Mouse (Mus musculus) hindbrain, postnatal 0 days (tissue): ENCODE measurements around the gene Slc6a5. TPM values are rescaled to one million over a fixed set of nuclear protein-coding genes. Genes with fewer than 3 reads are reported as not detected.

Experiments
- ATAC-seq: fragments of 200-750 bp; cut with Nextera tagmentation; 2 replicates; pipeline ENCODE4 v1.8.0; 2017; ENCODE audit warnings: mild to moderate bottlenecking, moderate TSS enrichment, moderate library complexity
- DNase-seq: peaks from one replicate; pipeline ENCODE4 v3.0.0-alpha.2; 2015; ENCODE audit warnings: low spot score
- H3K27ac ChIP-seq: fragments of 300-500 bp; sonication (generic); 2 replicates; pipeline ENCODE4 v1.5.1; 2014; ENCODE audit warnings: mild to moderate bottlenecking
- H3K27me3 ChIP-seq: fragments of 300-500 bp; sonication (generic); 2 replicates; pipeline ENCODE4 v1.6.1; 2014; ENCODE audit warnings: low read length, mixed read lengths; ENCODE audit not compliant: insufficient read depth
- H3K36me3 ChIP-seq: fragments of 300-500 bp; sonication (generic); 2 replicates; pipeline ENCODE4 v1.6.1; 2014; ENCODE audit warnings: low read length, mixed read lengths; ENCODE audit not compliant: insufficient read depth
- H3K4me1 ChIP-seq: fragments of 300-500 bp; sonication (generic); 2 replicates; pipeline ENCODE4 v1.6.1; 2014; ENCODE audit warnings: antibody characterized with exemption, low read length, mixed read lengths; ENCODE audit not compliant: insufficient read depth
- H3K4me2 ChIP-seq: fragments of 300-500 bp; sonication (generic); 2 replicates; pipeline ENCODE4 v1.6.1; 2014; ENCODE audit warnings: low read depth, mild to moderate bottlenecking, low read length, moderate library complexity, mixed read lengths
- H3K4me3 ChIP-seq: fragments of 300-500 bp; sonication (generic); 2 replicates; pipeline ENCODE4 v1.5.1; 2014; ENCODE audit warnings: low read length
- H3K9ac ChIP-seq: fragments of 300-500 bp; sonication (generic); replicated peaks from 2 replicates; pipeline ENCODE4 v1.6.1; 2014; ENCODE audit warnings: mild to moderate bottlenecking, low read length, moderate library complexity, mixed read lengths
- H3K9me3 ChIP-seq: fragments of 300-500 bp; sonication (generic); 2 replicates; pipeline ENCODE4 v1.6.1; 2016; ENCODE audit warnings: low read length, mixed read lengths
- CTCF ChIP-seq: IDR thresholded peaks from 2 replicates; pipeline ENCODE4 v1.5.1; 2016; ENCODE audit warnings: antibody characterized with exemption, control low read depth, low read depth
- WGBS: fragments of 180-500 bp; shearing (Covaris S2); extraction: QIAGEN DNeasy Blood & Tissue Kit; methylation state at CpG from one replicate; pipeline ENCODE4 v1.1.7; 2014; 5-methylcytosine and 5-hydroxymethylcytosine counted together
- polyA plus RNA-seq: library from polyadenylated mRNA; unstranded; fragments of >200 nt; fragmentation: Nextera tagmentation; extraction: Ambion mirVana; gene quantifications from 2 replicates; pipeline ENCODE4 v1.2.1, GENCODE M21; 2015
- total RNA-seq: library from RNA; depleted of rRNA; stranded (reverse); fragments of >200 nt; gene quantifications from 2 replicates; pipeline ENCODE4 v1.2.3, GENCODE M21; 2014

The Slc6a5 gene
- total and polyA plus RNA-seq, 2 experiments from 2014 or later = 10.9 to 49.6 TPM

DNA sequence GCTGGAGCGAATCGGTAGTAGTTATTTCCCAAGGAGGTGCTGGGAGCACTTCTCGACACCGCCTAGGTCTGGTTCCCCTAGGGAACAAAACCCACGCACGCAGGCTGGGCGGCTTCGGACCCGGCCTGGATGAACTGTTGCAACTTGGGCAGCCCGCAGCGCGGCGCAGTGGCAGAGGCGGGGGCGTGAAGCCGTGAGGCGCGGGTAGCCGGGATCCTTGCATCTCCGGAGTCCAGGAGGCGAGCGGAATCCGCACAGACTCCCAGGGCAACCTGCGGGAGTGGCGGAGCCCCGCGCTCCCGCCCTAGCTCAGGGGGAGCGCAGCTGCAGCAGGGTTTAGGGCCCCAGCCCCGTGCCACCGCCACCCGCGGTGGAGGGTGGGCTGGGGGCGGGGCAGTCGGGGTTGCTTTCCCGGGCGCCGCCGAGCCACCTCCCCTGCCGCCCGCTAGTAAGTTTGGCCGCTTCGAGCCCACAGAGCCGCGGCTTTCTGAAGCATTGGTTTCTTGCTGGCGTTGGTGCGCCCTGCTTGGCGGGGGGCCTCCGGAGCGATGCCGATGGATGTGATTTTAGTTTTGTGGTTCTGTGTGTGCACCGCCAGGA is 65.0 kb downstream of the Slc6a5 start, which contains the start of gene Nell1:
Nell1 (plus strand) TSS at position 24 of the 600 bp plus-strand sequence.
- under 1% methylated on average over 51 of the region's 52 CpGs for WGBS
- no peak; the same call in 1 of the 2 replicates for TF ChIP-seq CTCF
- DNase-seq (peak; percentile 49), ATAC-seq (peak; percentile 59)
- H3K4me1 ChIP-seq = peaks cover 5% of the 10 kb centered on the region; the same call in 1 of the 2 replicates
- H3K9ac ChIP-seq = peak within 1 kb of the TSS; percentile 47
- H3K4me2 ChIP-seq = peak within 1 kb of the TSS; percentile 92
- no peaks in the 10 kb centered on the region for H3K36me3 ChIP-seq
- H3K27ac ChIP-seq = no peak within 1 kb of the TSS; the same call in 1 of the 2 replicates
- H3K9me3 ChIP-seq = no peaks in the 10 kb centered on the region
- H3K27me3 ChIP-seq = peaks cover 6% of the 10 kb centered on the region; the same call in 1 of the 2 replicates
- H3K4me3 ChIP-seq = peak within 1 kb of the TSS; percentile 54

DNA sequence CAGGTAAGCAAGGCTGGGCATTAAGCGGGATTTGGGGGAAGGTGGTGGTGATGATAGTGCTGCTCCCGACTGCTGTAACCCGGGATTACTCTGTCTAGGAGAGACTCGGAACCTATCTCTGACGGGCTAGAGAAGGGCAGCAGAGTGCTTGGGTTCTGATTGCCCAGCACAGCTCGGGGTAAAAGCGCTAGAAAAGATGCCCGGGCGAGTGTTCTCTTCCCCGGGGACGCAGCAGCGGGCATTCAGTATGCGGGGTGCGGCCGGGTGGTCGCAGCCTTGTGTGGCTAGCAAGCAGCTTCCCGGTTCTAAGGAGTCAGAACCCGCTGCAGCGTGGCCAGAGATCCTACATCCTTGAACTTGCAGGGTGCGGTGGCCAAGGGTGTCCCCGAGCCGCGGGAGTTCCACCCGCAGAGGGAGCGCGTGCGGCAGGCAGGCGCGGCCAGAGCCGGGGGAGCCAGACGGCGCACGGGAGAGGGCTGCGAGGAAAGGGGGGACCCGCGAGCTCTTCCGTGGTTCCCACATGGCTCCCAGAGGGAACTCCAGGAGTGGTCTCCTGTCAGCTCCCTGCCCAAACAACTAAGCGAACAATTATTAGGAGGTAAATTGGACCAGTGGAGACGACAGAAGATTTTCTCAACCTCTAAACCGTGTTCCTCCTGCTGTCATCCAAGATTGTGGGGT is 65.6 kb downstream of the Slc6a5 start:
- under 1% methylated on average over 40 of the region's 40 CpGs for WGBS
- Histone ChIP-seq H3K36me3 (no peaks in the 10 kb centered on the region), H3K4me2 (peak overlapping the region; percentile 92), H3K27ac (no peak overlapping the region), H3K9me3 (no peaks in the 10 kb centered on the region), H3K27me3 (peaks cover 6% of the 10 kb centered on the region; the same call in 1 of the 2 replicates), H3K9ac (peak overlapping the region; percentile 47), H3K4me3 (peak overlapping the region; percentile 54), H3K4me1 (peaks cover 5% of the 10 kb centered on the region; the same call in 1 of the 2 replicates)
- TF ChIP-seq CTCF = peak; percentile 21
- DNase-seq = peak; percentile 50
- ATAC-seq = peak; percentile 48; the same call in 1 of the 2 replicates

DNA sequence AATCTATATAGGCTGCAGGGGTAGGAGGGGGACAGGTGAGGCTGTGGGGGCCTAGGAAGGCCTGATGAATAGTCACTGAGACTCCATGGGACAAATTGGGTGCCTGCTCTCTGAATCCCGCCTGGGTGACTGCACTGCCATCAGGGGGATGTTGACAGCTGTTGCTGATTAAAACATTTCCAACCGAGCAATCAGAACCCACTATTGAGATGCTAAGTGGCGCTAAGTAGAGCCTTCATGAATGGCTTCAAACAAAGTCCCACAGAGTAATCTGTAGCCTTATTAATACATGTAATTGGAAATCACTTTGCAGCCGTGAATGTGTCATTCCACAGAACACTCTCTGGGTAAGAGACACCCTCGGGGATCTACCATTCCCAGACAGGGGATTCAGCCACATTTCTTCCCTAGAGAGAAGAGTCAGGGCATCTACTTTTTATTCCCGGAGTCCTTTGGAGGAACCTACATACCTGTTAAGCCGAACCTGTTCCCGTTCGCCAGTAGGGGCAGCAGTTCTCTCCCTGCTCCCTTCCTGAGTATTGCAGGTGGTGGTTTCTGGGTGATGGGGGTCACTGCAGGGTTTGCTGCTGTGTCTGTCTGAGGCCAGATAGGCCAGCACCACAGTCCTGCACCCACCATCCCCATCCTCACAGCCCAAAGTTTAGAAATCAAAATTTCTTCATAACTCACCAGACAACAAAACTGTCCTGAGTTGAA is 71.7 kb downstream of the Slc6a5 start:
- Histone ChIP-seq H3K4me1 (no peaks in the 10 kb centered on the region), H3K4me3 (no peak overlapping the region), H3K4me2 (no peak overlapping the region), H3K27me3 (peaks cover 6% of the 10 kb centered on the region; the same call in 1 of the 2 replicates), H3K27ac (no peak overlapping the region), H3K9ac (no peak overlapping the region), H3K9me3 (no peaks in the 10 kb centered on the region), H3K36me3 (no peaks in the 10 kb centered on the region)
- 0 out of 2 replicates have a peak, but pooled peaks have one; percentile 27 for ATAC-seq
- 13% methylated on average over 9 of the region's 9 CpGs for WGBS
- TF ChIP-seq CTCF = peak; percentile 66
- DNase-seq = no peak

DNA sequence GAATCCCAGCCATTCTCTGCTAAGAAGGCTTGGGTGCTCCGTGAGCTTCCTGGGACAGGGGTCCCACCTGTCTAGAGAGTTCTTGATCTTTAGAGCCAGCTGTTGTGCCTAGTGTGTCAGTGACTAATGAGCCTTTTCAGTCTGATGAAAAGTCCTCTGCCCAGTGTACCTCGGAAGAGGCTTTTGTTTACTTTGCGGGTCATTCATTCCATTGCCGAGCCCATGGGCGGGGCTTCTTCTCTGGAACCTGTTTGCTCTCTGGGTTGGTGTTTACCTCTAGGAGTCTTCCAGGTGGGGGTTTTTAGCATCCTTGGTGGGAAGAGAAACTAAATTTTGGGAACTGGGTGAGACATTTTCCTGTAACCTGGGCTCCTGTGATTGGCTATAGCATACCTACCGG is 74.8 kb downstream of the Slc6a5 start:
- Histone ChIP-seq H3K27ac (no peak overlapping the region), H3K36me3 (no peaks in the 10 kb centered on the region), H3K4me2 (no peak overlapping the region), H3K27me3 (no peaks in the 10 kb centered on the region), H3K9me3 (no peaks in the 10 kb centered on the region), H3K9ac (no peak overlapping the region), H3K4me3 (no peak overlapping the region), H3K4me1 (no peaks in the 10 kb centered on the region)
- ATAC-seq = no peak
- TF ChIP-seq CTCF = no peak
- no peak for DNase-seq
- WGBS = 24% methylated on average over 6 of the region's 6 CpGs

DNA sequence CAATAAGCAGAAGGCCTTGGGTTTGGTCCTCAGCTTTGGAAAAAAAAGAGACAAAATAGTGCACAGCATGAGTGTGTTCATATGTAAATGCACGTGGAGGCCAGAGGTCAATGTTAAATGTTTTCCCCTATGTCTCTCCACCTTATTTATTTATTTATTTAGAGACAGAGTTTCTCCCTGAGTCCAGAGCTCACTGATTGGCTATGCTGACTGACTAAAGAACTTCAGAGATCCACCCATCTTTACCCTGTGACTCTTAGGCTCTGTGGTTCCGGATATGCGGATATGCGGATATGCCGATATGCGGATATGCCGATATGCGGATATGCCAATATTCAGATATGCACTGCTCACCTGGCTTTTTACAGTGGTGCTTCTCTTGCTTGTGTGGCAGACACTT is 76.0 kb downstream of the Slc6a5 start:
- Histone ChIP-seq H3K9ac (no peak overlapping the region), H3K27me3 (no peaks in the 10 kb centered on the region), H3K36me3 (no peaks in the 10 kb centered on the region), H3K9me3 (no peaks in the 10 kb centered on the region), H3K27ac (no peak overlapping the region), H3K4me2 (no peak overlapping the region), H3K4me3 (no peak overlapping the region), H3K4me1 (no peaks in the 10 kb centered on the region)
- no peak for TF ChIP-seq CTCF
- WGBS = 90% methylated on average over 8 of the region's 8 CpGs
- no peak for ATAC-seq
- no peak for DNase-seq

DNA sequence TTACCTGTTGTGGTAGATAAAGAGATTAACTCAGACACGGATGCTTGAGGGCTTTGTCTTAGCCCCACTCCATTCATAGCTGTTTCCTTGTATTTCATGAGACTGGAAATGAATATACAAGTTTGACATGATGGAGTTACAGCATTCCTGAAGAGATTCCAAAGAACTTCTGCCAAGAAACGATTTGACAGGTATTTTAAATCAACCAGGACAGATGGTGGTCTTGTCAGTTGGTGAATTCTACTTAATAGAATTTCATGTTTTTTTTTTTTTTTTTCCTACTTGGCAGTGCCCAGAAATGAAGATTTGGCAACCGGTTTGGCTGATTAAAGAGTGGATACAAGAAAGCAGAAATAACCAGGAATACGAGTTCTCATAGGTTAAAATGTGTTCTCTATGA is 89.4 kb downstream of the Slc6a5 start:
- no peak overlapping the region for H3K4me3 ChIP-seq
- H3K27ac ChIP-seq = no peak overlapping the region
- H3K9ac ChIP-seq = no peak overlapping the region
- H3K9me3 ChIP-seq = no peaks in the 10 kb centered on the region
- ATAC-seq = no peak
- peak; percentile 18 for DNase-seq
- no peak for TF ChIP-seq CTCF
- no peaks in the 10 kb centered on the region for H3K36me3 ChIP-seq
- WGBS = 60% methylated on average over 4 of the region's 4 CpGs
- no peaks in the 10 kb centered on the region for H3K4me1 ChIP-seq
- no peak overlapping the region for H3K4me2 ChIP-seq
- H3K27me3 ChIP-seq = no peaks in the 10 kb centered on the region
